Mouse (Mus musculus) thymus, adult 2 months (tissue): ENCODE measurements around the gene Fam214b.

Source experiments
- CTCF ChIP-seq: fragments of 200-500 bp; IDR thresholded peaks from 2 replicates; pipeline ENCODE4 v1.5.1; 2012; ENCODE audit warnings: mild to moderate bottlenecking, control low read depth, low read length, moderate library complexity, borderline replicate concordance; ENCODE audit not compliant: control insufficient read depth, poor library complexity, insufficient read depth; ENCODE audit errors: extremely low read depth
- POLR2A ChIP-seq: fragments of 200-500 bp; IDR thresholded peaks from 2 replicates; pipeline ENCODE4 v1.6.1; 2012; ENCODE audit warnings: mild to moderate bottlenecking, low read length, control low read depth, moderate library complexity; ENCODE audit not compliant: control insufficient read depth, poor library complexity, insufficient read depth; ENCODE audit errors: extremely low read depth

DNA sequence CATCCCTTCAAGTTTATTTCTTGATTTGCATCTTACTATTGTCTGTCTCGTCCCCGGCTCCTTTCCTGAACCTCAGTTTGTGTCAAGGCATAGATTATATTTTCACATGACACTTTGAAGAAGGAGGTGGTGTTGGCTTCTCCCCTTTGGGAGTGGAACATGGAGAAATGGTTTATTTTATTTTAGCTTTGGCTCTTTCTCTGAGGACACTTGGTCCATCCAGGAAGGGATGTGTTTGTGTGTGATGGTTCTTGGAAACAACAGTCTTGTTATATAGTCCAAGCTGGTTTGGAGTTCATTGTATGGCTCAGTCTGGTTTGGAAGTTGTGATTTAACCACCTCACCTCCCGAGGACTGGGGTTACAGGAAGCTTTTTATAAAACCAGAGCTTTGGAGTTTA, 13.7 kb upstream of the Fam214b start:
- TF ChIP-seq POLR2A, result no peak
- TF ChIP-seq CTCF, result no peak
